In genomic region chr5:109558123-109558403, GRCm38 (mm10) we compare ENCODE assay signal across 8 mouse cellular contexts. TPM values are rescaled to one million over a fixed set of nuclear protein-coding genes. Genes with fewer than 3 reads are reported as not detected.
DNase-seq lines count a peak whose midpoint lies in the region; ATAC-seq and TF ChIP-seq lines count a peak whose summit lies in the region.

No protein-coding gene starts in this region.

- H3K4me1 ChIP-seq in kidney, embryonic 16.5 days (ENCODE audit: insufficient read depth, low read length), result no peaks in the 10 kb centered on the region
- H3K4me1 ChIP-seq in embryonic facial prominence, embryonic 10.5 days, result no peaks in the 10 kb centered on the region
- H3K4me1 ChIP-seq in hindbrain, postnatal 0 days (ENCODE audit: insufficient read depth, low read length), result no peaks in the 10 kb centered on the region
- H3K4me1 ChIP-seq in midbrain, embryonic 15.5 days, result no peaks in the 10 kb centered on the region

- under 1% methylated on average over 9 of the region's 9 CpGs for WGBS in kidney, embryonic 16.5 days
- 2% methylated on average over 9 of the region's 9 CpGs for WGBS in embryonic facial prominence, embryonic 10.5 days
- WGBS in hindbrain, postnatal 0 days, result under 1% methylated on average over 9 of the region's 9 CpGs
- WGBS in midbrain, embryonic 15.5 days, result under 1% methylated on average over 9 of the region's 9 CpGs

- no peak for DNase-seq in kidney, postnatal 10 days
- DNase-seq in embryonic facial prominence, embryonic 10.5 days (ENCODE audit: low spot score), result no peak
- DNase-seq in hindbrain, postnatal 0 days (ENCODE audit: low spot score), result no peak
- no peak for DNase-seq in T-cell, adult 2 months (ENCODE audit: low spot score)
- no peak for DNase-seq in embryo, embryonic 10.5 days (ENCODE audit: low spot score)
- DNase-seq in kidney, adult 11 months, result no peak

- no peak for TF ChIP-seq CTCF in hindbrain, postnatal 0 days (IDR thresholded peaks at IDR 0.05; ENCODE audit: low read depth)

- H3K36me3 ChIP-seq in kidney, embryonic 16.5 days (ENCODE audit: insufficient read depth, low read length), result peaks cover 29% of the 10 kb centered on the region
- H3K36me3 ChIP-seq in embryonic facial prominence, embryonic 10.5 days (replicated peaks), result peaks cover 26% of the 10 kb centered on the region
- no peaks in the 10 kb centered on the region for H3K36me3 ChIP-seq in hindbrain, postnatal 0 days (ENCODE audit: insufficient read depth, low read length)
- H3K36me3 ChIP-seq in midbrain, embryonic 15.5 days (replicated peaks), result peaks cover 12% of the 10 kb centered on the region

- ATAC-seq in kidney, embryonic 16.5 days (ENCODE audit: low FRiP score, low TSS enrichment), result no peak
- peak; percentile 11; the same call in 1 of the 2 replicates for ATAC-seq in hindbrain, postnatal 0 days
- ATAC-seq in midbrain, embryonic 15.5 days (replicated peaks), result peak; percentile 46

- peak overlapping the region; percentile 13 for H3K9ac ChIP-seq in kidney, embryonic 16.5 days (replicated peaks; ENCODE audit: low read length)
- H3K9ac ChIP-seq in hindbrain, postnatal 0 days (replicated peaks; ENCODE audit: low read length), result peak overlapping the region; percentile 68
- peak overlapping the region; percentile 65; the same call in 1 of the 2 replicates for H3K9ac ChIP-seq in midbrain, embryonic 15.5 days

- H3K27ac ChIP-seq in kidney, embryonic 16.5 days (ENCODE audit: low read length), result peak overlapping the region; percentile 93
- peak overlapping the region; percentile 92 for H3K27ac ChIP-seq in embryonic facial prominence, embryonic 10.5 days (replicated peaks)
- peak overlapping the region; percentile 94 for H3K27ac ChIP-seq in hindbrain, postnatal 0 days
- peak overlapping the region; percentile 99 for H3K27ac ChIP-seq in midbrain, embryonic 15.5 days

- peak overlapping the region; percentile 80 for H3K4me3 ChIP-seq in kidney, embryonic 16.5 days (ENCODE audit: low read length)
- peak overlapping the region; percentile 74 for H3K4me3 ChIP-seq in embryonic facial prominence, embryonic 10.5 days
- H3K4me3 ChIP-seq in hindbrain, postnatal 0 days (ENCODE audit: low read length), result peak overlapping the region; percentile 66
- H3K4me3 ChIP-seq in midbrain, embryonic 15.5 days, result peak overlapping the region; percentile 81

- peak overlapping the region; percentile 60 for H3K4me2 ChIP-seq in kidney, embryonic 16.5 days (replicated peaks; ENCODE audit: low read depth, low read length)
- H3K4me2 ChIP-seq in hindbrain, postnatal 0 days (ENCODE audit: low read depth, low read length), result peak overlapping the region; percentile 62
- peak overlapping the region; percentile 54 for H3K4me2 ChIP-seq in midbrain, embryonic 15.5 days

- H3K9me3 ChIP-seq in kidney, embryonic 16.5 days (ENCODE audit: low read length), result peaks cover 46% of the 10 kb centered on the region
- peaks cover 59% of the 10 kb centered on the region for H3K9me3 ChIP-seq in embryonic facial prominence, embryonic 10.5 days
- H3K9me3 ChIP-seq in hindbrain, postnatal 0 days (ENCODE audit: low read length), result peaks cover 7% of the 10 kb centered on the region
- peaks cover 15% of the 10 kb centered on the region for H3K9me3 ChIP-seq in midbrain, embryonic 15.5 days

- no peaks in the 10 kb centered on the region for H3K27me3 ChIP-seq in kidney, embryonic 16.5 days (ENCODE audit: insufficient read depth, low read length)
- no peaks in the 10 kb centered on the region for H3K27me3 ChIP-seq in embryonic facial prominence, embryonic 10.5 days (replicated peaks; ENCODE audit: low read depth, poor library complexity, severe bottlenecking)
- H3K27me3 ChIP-seq in hindbrain, postnatal 0 days (ENCODE audit: insufficient read depth, low read length), result no peaks in the 10 kb centered on the region
- H3K27me3 ChIP-seq in midbrain, embryonic 15.5 days (replicated peaks), result no peaks in the 10 kb centered on the region

RNA-seq across cellular contexts. Expression of gene Crlf2, which starts 0.7 kb away (rescaled TPM):
- polyA plus RNA-seq in kidney, embryonic 16.5 days (2015; fragmentation: Nextera tagmentation; extraction: Ambion mirVana), result 11.9 and 14.5 TPM in 2 replicates
- 3.7 and 4.6 TPM in 2 replicates for polyA plus RNA-seq in embryonic facial prominence, embryonic 10.5 days (2016; fragmentation: Nextera tagmentation; extraction: Ambion mirVana)
- total RNA-seq in hindbrain, postnatal 0 days (2014; rRNA removed), result 30.3 and 37.7 TPM in 2 replicates
- 28.6 and 29.0 TPM in 2 replicates for polyA plus RNA-seq in hindbrain, postnatal 0 days (2015; fragmentation: Nextera tagmentation; extraction: Ambion mirVana)
- polyA plus RNA-seq in midbrain, embryonic 15.5 days (2015; fragmentation: Nextera tagmentation; extraction: Ambion mirVana), result 16.2 and 16.6 TPM in 2 replicates

Comparison
In these comparisons a context has a peak if more than half of its experiments do, and no peak if none do; other contexts are left out.
1. H3K9ac ChIP-seq: peak in every context shown above with its lines; median percentile 68 in hindbrain, postnatal 0 days; 65 in midbrain, embryonic 15.5 days; 13 in kidney, embryonic 16.5 days.